Mouse (Mus musculus) limb, embryonic 12.5 days (tissue): ENCODE measurements around the gene Ttf2. TPM values are rescaled to one million over a fixed set of nuclear protein-coding genes. Genes with fewer than 3 reads are reported as not detected.

ENCODE experiments used
- ATAC-seq: fragments of 200-750 bp; cut with Nextera tagmentation; 2 replicates; pipeline ENCODE4 v1.8.0; 2017; ENCODE audit warnings: low read depth, moderate TSS enrichment; ENCODE audit not compliant: insufficient number of reproducible peaks, insufficient read depth, low FRiP score, low TSS enrichment
- H3K27ac ChIP-seq: fragments of 300-500 bp; sonication (generic); 2 replicates; pipeline ENCODE4 v1.5.1; 2016; ENCODE audit warnings: mild to moderate bottlenecking, moderate library complexity
- H3K27me3 ChIP-seq: fragments of 300-500 bp; sonication (generic); 2 replicates; pipeline ENCODE4 v1.6.1; 2016; ENCODE audit warnings: mild to moderate bottlenecking, moderate library complexity
- H3K36me3 ChIP-seq: fragments of 300-500 bp; sonication (generic); 2 replicates; pipeline ENCODE4 v1.6.1; 2016; ENCODE audit warnings: mild to moderate bottlenecking, moderate library complexity
- H3K4me1 ChIP-seq: fragments of 300-500 bp; sonication (generic); replicated peaks from 2 replicates; pipeline ENCODE4 v1.6.1; 2016
- H3K4me2 ChIP-seq: fragments of 300-500 bp; sonication (generic); 2 replicates; pipeline ENCODE4 v1.6.1; 2016; ENCODE audit warnings: mild to moderate bottlenecking, moderate library complexity
- H3K4me3 ChIP-seq: fragments of 300-500 bp; sonication (generic); replicated peaks from 2 replicates; pipeline ENCODE4 v1.5.1; 2016; ENCODE audit warnings: mild to moderate bottlenecking
- H3K9ac ChIP-seq: fragments of 300-500 bp; sonication (generic); replicated peaks from 2 replicates; pipeline ENCODE4 v1.6.1; 2016; ENCODE audit warnings: mild to moderate bottlenecking, moderate library complexity
- H3K9me3 ChIP-seq: fragments of 300-500 bp; sonication (generic); 2 replicates; pipeline ENCODE4 v1.6.1; 2016; ENCODE audit warnings: mild to moderate bottlenecking, moderate library complexity
- WGBS: fragments of 180-500 bp; shearing (Covaris S2); methylation state at CpG from one replicate; pipeline ENCODE4 v1.1.7; 2016; 5-methylcytosine and 5-hydroxymethylcytosine counted together
- polyA plus RNA-seq: library from polyadenylated mRNA; unstranded; fragments of >200 nt; fragmentation: Nextera tagmentation; extraction: Ambion mirVana; gene quantifications from 2 replicates; pipeline ENCODE4 v1.2.1, GENCODE M21; 2016

Gene Ttf2
- polyA plus RNA-seq, 1 experiment from 2014 or later, result 25.5 TPM

- Histone ChIP-seq H3K27ac (peak overlapping the region; percentile 54), H3K36me3 (no peaks in the 10 kb centered on the region), H3K4me2 (no peak overlapping the region), H3K4me1 (peaks cover 23% of the 10 kb centered on the region), H3K9ac (no peak overlapping the region), H3K9me3 (no peaks in the 10 kb centered on the region), H3K27me3 (no peaks in the 10 kb centered on the region), H3K4me3 (no peak overlapping the region)
- no peak for ATAC-seq
- WGBS, result 51% methylated on average over 9 of the region's 9 CpGs
Observed at GRCm38 (mm10) chr3:100911026-100911425, 58.4 kb downstream of the Ttf2 start.

GRCm38 (mm10) chr3:100910621-100911020 is 58.8 kb downstream of the Ttf2 start:
- H3K9ac ChIP-seq, result no peak overlapping the region
- no peak for ATAC-seq
- WGBS, result 44% methylated on average over 5 of the region's 5 CpGs
- no peak overlapping the region for H3K4me2 ChIP-seq
- no peaks in the 10 kb centered on the region for H3K36me3 ChIP-seq
- peak overlapping the region; percentile 54 for H3K27ac ChIP-seq
- peaks cover 23% of the 10 kb centered on the region for H3K4me1 ChIP-seq
- H3K9me3 ChIP-seq, result no peaks in the 10 kb centered on the region
- H3K27me3 ChIP-seq, result no peaks in the 10 kb centered on the region
- no peak overlapping the region for H3K4me3 ChIP-seq

- no peak overlapping the region for H3K4me3 ChIP-seq
- peaks cover 23% of the 10 kb centered on the region for H3K4me1 ChIP-seq
- 48% methylated on average over 6 of the region's 6 CpGs for WGBS
- H3K27me3 ChIP-seq, result no peaks in the 10 kb centered on the region
- H3K27ac ChIP-seq, result peak overlapping the region; percentile 20; the same call in 1 of the 2 replicates
- H3K36me3 ChIP-seq, result no peaks in the 10 kb centered on the region
- no peaks in the 10 kb centered on the region for H3K9me3 ChIP-seq
- H3K4me2 ChIP-seq, result no peak overlapping the region
- no peak overlapping the region for H3K9ac ChIP-seq
- ATAC-seq, result no peak
Observed at GRCm38 (mm10) chr3:100908594-100908993, 60.9 kb downstream of the Ttf2 start.

- no peak overlapping the region for H3K9ac ChIP-seq
- no peak for ATAC-seq
- H3K27ac ChIP-seq, result no peak overlapping the region
- H3K4me2 ChIP-seq, result no peak overlapping the region
- no peaks in the 10 kb centered on the region for H3K9me3 ChIP-seq
- no peaks in the 10 kb centered on the region for H3K27me3 ChIP-seq
- H3K4me3 ChIP-seq, result no peak overlapping the region
- 26% methylated on average over 3 of the region's 3 CpGs for WGBS
- H3K4me1 ChIP-seq, result peaks cover 20% of the 10 kb centered on the region
- no peaks in the 10 kb centered on the region for H3K36me3 ChIP-seq
Observed at GRCm38 (mm10) chr3:100906916-100907315, 62.5 kb downstream of the Ttf2 start.

- no peaks in the 10 kb centered on the region for H3K36me3 ChIP-seq
- no peak overlapping the region for H3K27ac ChIP-seq
- no peak overlapping the region for H3K9ac ChIP-seq
- peaks cover 13% of the 10 kb centered on the region for H3K4me1 ChIP-seq
- WGBS, result 70% methylated on average over 6 of the region's 6 CpGs
- H3K4me3 ChIP-seq, result no peak overlapping the region
- no peaks in the 10 kb centered on the region for H3K27me3 ChIP-seq
- no peaks in the 10 kb centered on the region for H3K9me3 ChIP-seq
- no peak for ATAC-seq
- H3K4me2 ChIP-seq, result no peak overlapping the region
Observed at GRCm38 (mm10) chr3:100906128-100906527, 63.3 kb downstream of the Ttf2 start.

- H3K27me3 ChIP-seq, result no peaks in the 10 kb centered on the region
- no peak for ATAC-seq
- no peaks in the 10 kb centered on the region for H3K36me3 ChIP-seq
- H3K4me3 ChIP-seq, result no peak overlapping the region
- no peak overlapping the region for H3K4me2 ChIP-seq
- no peaks in the 10 kb centered on the region for H3K9me3 ChIP-seq
- no peak overlapping the region for H3K9ac ChIP-seq
- H3K4me1 ChIP-seq, result no peaks in the 10 kb centered on the region
- H3K27ac ChIP-seq, result no peak overlapping the region
- WGBS, result 78% methylated on average over 6 of the region's 6 CpGs
Observed at GRCm38 (mm10) chr3:100895500-100895899, 74.0 kb downstream of the Ttf2 start.

- WGBS, result 64% methylated on average over 11 of the region's 11 CpGs
Observed at GRCm38 (mm10) chr3:100892383-100893335, 76.8 kb downstream of the Ttf2 start.

GRCm38 (mm10) chr3:100890406-100890805 is 79.1 kb downstream of the Ttf2 start:
- no peaks in the 10 kb centered on the region for H3K36me3 ChIP-seq
- H3K9me3 ChIP-seq, result peaks cover 7% of the 10 kb centered on the region; the same call in 1 of the 2 replicates
- no peaks in the 10 kb centered on the region for H3K27me3 ChIP-seq
- H3K9ac ChIP-seq, result no peak overlapping the region
- no peak overlapping the region for H3K4me3 ChIP-seq
- H3K4me2 ChIP-seq, result no peak overlapping the region
- WGBS, result 90% methylated on average over 3 of the region's 3 CpGs
- H3K4me1 ChIP-seq, result no peaks in the 10 kb centered on the region
- no peak for ATAC-seq
- H3K27ac ChIP-seq, result no peak overlapping the region

More at GRCm38 (mm10) chr3:100892383-100893335, 76.8 kb downstream of the Ttf2 start:
- Histone ChIP-seq H3K36me3 (no peaks in the 10 kb centered on the region), H3K27ac (no peak overlapping the region), H3K4me3 (no peak overlapping the region), H3K9ac (no peak overlapping the region), H3K4me1 (no peaks in the 10 kb centered on the region), H3K27me3 (no peaks in the 10 kb centered on the region), H3K9me3 (no peaks in the 10 kb centered on the region), H3K4me2 (no peak overlapping the region)
- no peak for ATAC-seq

- Histone ChIP-seq H3K27ac (no peak overlapping the region), H3K27me3 (no peaks in the 10 kb centered on the region), H3K36me3 (no peaks in the 10 kb centered on the region), H3K4me3 (no peak overlapping the region), H3K9ac (no peak overlapping the region), H3K4me2 (no peak overlapping the region), H3K4me1 (no peaks in the 10 kb centered on the region), H3K9me3 (peaks cover 7% of the 10 kb centered on the region; the same call in 1 of the 2 replicates)
- 94% methylated on average over 1 of the region's 1 CpGs for WGBS
- ATAC-seq, result no peak
Observed at GRCm38 (mm10) chr3:100889234-100889633, 80.2 kb downstream of the Ttf2 start.
